Mouse (Mus musculus): ENCODE data around the gene Ccp110. TPM values are rescaled to one million over a fixed set of nuclear protein-coding genes. Genes with fewer than 3 reads are reported as not detected.

Ccp110 gene
- polyA plus RNA-seq (2015; fragmentation: Illumina TruSeq; extraction: RNeasy Lipid Tissue Mini Kit (QIAGEN cat#74804); ENCODE audit: insufficient read depth, low read depth, low replicate concordance) = 3.3 TPM

DNA sequence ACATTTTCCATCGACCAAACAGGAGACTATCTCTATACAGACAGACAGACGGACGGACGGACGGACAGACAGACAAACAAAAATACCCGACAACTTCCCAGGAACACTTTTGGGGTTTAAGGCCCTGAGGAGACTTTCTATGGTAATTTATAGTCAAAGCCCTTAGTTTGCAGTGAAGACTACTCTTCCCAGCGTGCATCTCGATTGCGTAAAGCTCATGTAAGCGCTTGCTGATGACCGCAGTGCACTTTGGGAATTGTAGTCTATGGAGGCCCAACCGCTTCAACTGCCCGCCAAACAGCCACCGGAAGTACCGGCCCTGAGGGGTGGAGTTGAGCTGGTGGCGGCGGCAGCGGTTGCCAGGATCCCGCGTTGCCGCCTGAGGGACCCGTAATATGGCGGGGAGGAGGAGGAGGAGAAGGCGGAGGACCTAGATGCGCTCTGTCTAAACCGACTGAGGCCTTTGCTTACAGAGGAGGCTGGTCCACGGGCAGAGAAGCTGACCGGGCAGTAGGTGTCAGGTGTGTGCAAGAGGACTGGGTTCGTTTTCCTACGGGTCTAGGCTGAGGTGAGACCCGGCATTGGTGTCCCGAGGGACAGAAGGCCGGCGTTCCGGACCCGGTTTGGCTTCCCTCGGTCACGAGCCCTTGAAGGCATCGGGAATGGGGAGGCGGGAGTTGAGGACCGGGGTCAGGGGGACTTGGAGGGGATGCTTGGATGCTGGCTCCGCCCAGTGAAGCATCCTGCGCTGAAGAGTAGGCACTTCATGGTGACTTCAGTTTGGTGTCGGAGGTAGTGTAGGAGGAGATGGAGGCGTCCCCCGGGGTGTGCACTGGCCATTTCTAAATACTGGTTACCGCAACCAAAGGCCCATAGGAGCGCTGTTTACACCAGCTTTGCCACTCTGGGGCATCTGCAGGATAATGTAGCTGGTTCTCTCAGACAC, at the start of gene Ccp110:
TSS of gene Ccp110 (plus strand) at position 325 of the 946 bp plus-strand sequence.

DNA sequence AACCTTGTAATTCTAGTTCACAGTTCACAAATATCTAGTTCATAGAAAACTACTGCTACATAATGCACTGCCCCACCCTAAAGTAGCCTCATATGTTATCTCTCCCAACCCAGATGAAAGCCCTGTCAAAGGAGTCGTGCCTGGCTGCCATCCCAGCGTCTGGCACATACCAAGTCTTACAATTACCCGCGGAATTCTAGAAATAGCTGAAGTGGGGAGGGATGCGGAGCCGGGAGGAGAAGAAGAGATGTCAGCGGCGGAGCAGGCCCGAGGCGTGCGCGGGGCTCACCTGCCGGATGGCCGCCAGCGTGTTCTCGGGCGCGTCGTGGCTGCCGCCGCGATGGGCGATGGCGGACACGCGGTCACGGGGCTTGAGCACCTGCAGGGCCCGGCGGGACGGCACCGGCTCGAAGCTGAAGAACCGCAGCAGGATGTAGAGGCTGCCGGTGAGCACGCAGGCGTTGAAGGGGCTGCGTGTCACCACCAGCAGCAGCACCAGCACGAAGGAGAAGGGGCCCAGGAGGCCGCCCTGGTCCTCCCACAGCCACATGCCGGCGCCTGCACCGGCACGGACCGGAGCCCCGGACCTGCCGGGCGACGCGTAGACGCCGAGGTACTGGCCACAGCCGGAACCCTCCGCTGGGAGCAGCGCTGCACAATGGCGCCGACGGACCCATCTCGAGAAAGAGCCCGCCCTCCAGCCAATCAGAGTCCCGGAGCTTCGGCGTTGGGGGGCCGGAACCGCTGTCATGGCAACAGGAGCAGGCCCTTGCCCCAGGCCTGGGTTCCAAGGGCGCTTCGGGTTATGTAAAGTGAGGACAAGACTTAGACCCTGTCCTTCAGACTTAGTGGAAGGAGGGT, 7.0 kb upstream of the Ccp110 start, which contains the start of gene Gde1:
TSS of gene Gde1 (minus strand) at position 678 of the 861 bp plus-strand sequence.

GRCm38 (mm10) chr7:118739975-118740531, 27.7 kb downstream of the Ccp110 start, which contains the start of gene Vps35l:
Gene Vps35l, plus strand, starts transcription at chr7:118740226.

Other genes starting within 250 kb of the Ccp110 start
- gene Itpripl2, start 220.6 kb upstream of the Ccp110 start, polyA plus RNA-seq (2015; fragmentation: Illumina TruSeq; extraction: RNeasy Lipid Tissue Mini Kit (QIAGEN cat#74804); ENCODE audit: insufficient read depth, low read depth, low replicate concordance) = 5.2 TPM
- 4.2 TPM for gene Coq7, start 179.2 kb upstream of the Ccp110 start, polyA plus RNA-seq (2015; fragmentation: Illumina TruSeq; extraction: RNeasy Lipid Tissue Mini Kit (QIAGEN cat#74804); ENCODE audit: insufficient read depth, low read depth, low replicate concordance)
- gene Tmc7, start 127.8 kb upstream of the Ccp110 start, polyA plus RNA-seq (2015; fragmentation: Illumina TruSeq; extraction: RNeasy Lipid Tissue Mini Kit (QIAGEN cat#74804); ENCODE audit: insufficient read depth, low read depth, low replicate concordance) = 0.46 TPM
- gene Tmc5, start 115.3 kb upstream of the Ccp110 start, polyA plus RNA-seq (2015; fragmentation: Illumina TruSeq; extraction: RNeasy Lipid Tissue Mini Kit (QIAGEN cat#74804); ENCODE audit: insufficient read depth, low read depth, low replicate concordance) = not detected
- gene Gde1, start 6.8 kb upstream of the Ccp110 start, polyA plus RNA-seq (2015; fragmentation: Illumina TruSeq; extraction: RNeasy Lipid Tissue Mini Kit (QIAGEN cat#74804); ENCODE audit: insufficient read depth, low read depth, low replicate concordance) = 18.4 TPM
- gene Vps35l, start 27.7 kb downstream of the Ccp110 start, polyA plus RNA-seq (2015; fragmentation: Illumina TruSeq; extraction: RNeasy Lipid Tissue Mini Kit (QIAGEN cat#74804); ENCODE audit: insufficient read depth, low read depth, low replicate concordance) = 15.5 TPM
- 0.54 TPM for gene Iqck, start 143.2 kb downstream of the Ccp110 start, polyA plus RNA-seq (2015; fragmentation: Illumina TruSeq; extraction: RNeasy Lipid Tissue Mini Kit (QIAGEN cat#74804); ENCODE audit: insufficient read depth, low read depth, low replicate concordance)
- gene Knop1, start 143.7 kb downstream of the Ccp110 start, polyA plus RNA-seq (2015; fragmentation: Illumina TruSeq; extraction: RNeasy Lipid Tissue Mini Kit (QIAGEN cat#74804); ENCODE audit: insufficient read depth, low read depth, low replicate concordance) = 5.7 TPM

Data from pancreas, adult 10 weeks (tissue).